Mouse (Mus musculus) cerebellum, adult 11 months (tissue): ENCODE data around the gene Rnf166.

Experiments used
- DNase-seq: peaks from one replicate; pipeline ENCODE4 v3.0.0; 2022

The Rnf166 gene

GRCm38 (mm10) chr8:122469407-122469806 lies 6.5 kb downstream of the Rnf166 start:
- no peak for DNase-seq

- DNase-seq, result no peak
These were observed 8.0 kb downstream of the Rnf166 start for GRCm38 (mm10) chr8:122467816-122468215.

GRCm38 (mm10) chr8:122464985-122465384 lies 10.9 kb downstream of the Rnf166 start:
- DNase-seq, result no peak

- no peak for DNase-seq
These were observed 11.9 kb downstream of the Rnf166 start for GRCm38 (mm10) chr8:122463651-122464640.

GRCm38 (mm10) chr8:122462510-122462909 lies 13.4 kb downstream of the Rnf166 start:
- no peak for DNase-seq

GRCm38 (mm10) chr8:122461473-122462148 lies 14.3 kb downstream of the Rnf166 start:
- DNase-seq, result no peak

- peak; percentile 66 for DNase-seq
These were observed 15.1 kb downstream of the Rnf166 start, which contains the start of gene Snai3 for GRCm38 (mm10) chr8:122460524-122461472. Gene Snai3, minus strand, starts transcription at chr8:122460733.

GRCm38 (mm10) chr8:122459990-122460389 lies 15.9 kb downstream of the Rnf166 start:
- no peak for DNase-seq

GRCm38 (mm10) chr8:122459218-122459900 lies 16.5 kb downstream of the Rnf166 start:
- DNase-seq, result no peak

GRCm38 (mm10) chr8:122457171-122457570 lies 18.7 kb downstream of the Rnf166 start:
- DNase-seq, result no peak

- no peak for DNase-seq
These were observed 21.5 kb downstream of the Rnf166 start for GRCm38 (mm10) chr8:122454409-122454808.

- DNase-seq, result no peak
These were observed 23.7 kb downstream of the Rnf166 start for GRCm38 (mm10) chr8:122452154-122452553.

- no peak for DNase-seq
These were observed 24.6 kb downstream of the Rnf166 start for GRCm38 (mm10) chr8:122451161-122451703.

- DNase-seq, result no peak
These were observed 30.7 kb downstream of the Rnf166 start for GRCm38 (mm10) chr8:122445203-122445602.

- DNase-seq, result peak; percentile 73
These were observed 31.7 kb downstream of the Rnf166 start for GRCm38 (mm10) chr8:122444058-122444748.

- DNase-seq, result peak; percentile 100
These were observed 32.4 kb downstream of the Rnf166 start, which contains the start of gene Mvd for GRCm38 (mm10) chr8:122443262-122444006. Gene Mvd, minus strand, starts transcription at chr8:122443422.

GRCm38 (mm10) chr8:122442781-122443180 lies 33.1 kb downstream of the Rnf166 start:
- no peak for DNase-seq

- DNase-seq, result no peak
These were observed 33.5 kb downstream of the Rnf166 start for GRCm38 (mm10) chr8:122442356-122442755.

GRCm38 (mm10) chr8:122441326-122441725 lies 34.5 kb downstream of the Rnf166 start:
- DNase-seq, result no peak

GRCm38 (mm10) chr8:122439336-122439735 lies 36.5 kb downstream of the Rnf166 start:
- DNase-seq, result peak; percentile 76
